Mouse (Mus musculus): Measurements from ENCODE around the gene Lgals7. TPM values are rescaled to one million over a fixed set of nuclear protein-coding genes. Genes with fewer than 3 reads are reported as not detected.

The Lgals7 gene
- not detected in 2 replicates for total RNA-seq (2015; ENCODE audit: low replicate concordance)
- not detected in 2 replicates for total RNA-seq (2017; ENCODE audit: low replicate concordance)

- ATAC-seq (replicated peaks; ENCODE audit: low FRiP score, poor library complexity, severe bottlenecking), result no peak
Measured at GRCm38 (mm10) chr7:28863540-28863939, at the start of gene Lgals7. Lgals7 (plus strand) TSS chr7:28863853.

GRCm38 (mm10) chr7:28814306-28815034, 49.2 kb upstream of the Lgals7 start:
- ATAC-seq (replicated peaks; ENCODE audit: low FRiP score, poor library complexity, severe bottlenecking), result no peak

- no peak for ATAC-seq (replicated peaks; ENCODE audit: low FRiP score, poor library complexity, severe bottlenecking)
Measured at GRCm38 (mm10) chr7:28815230-28815629, 48.4 kb upstream of the Lgals7 start.

GRCm38 (mm10) chr7:28816201-28816600, 47.5 kb upstream of the Lgals7 start:
- no peak for ATAC-seq (replicated peaks; ENCODE audit: low FRiP score, poor library complexity, severe bottlenecking)

GRCm38 (mm10) chr7:28816920-28817319, 46.7 kb upstream of the Lgals7 start:
- no peak for ATAC-seq (replicated peaks; ENCODE audit: low FRiP score, poor library complexity, severe bottlenecking)

GRCm38 (mm10) chr7:28817524-28817923, 46.1 kb upstream of the Lgals7 start:
- ATAC-seq (replicated peaks; ENCODE audit: low FRiP score, poor library complexity, severe bottlenecking), result no peak

GRCm38 (mm10) chr7:28817957-28818356, 45.7 kb upstream of the Lgals7 start:
- no peak for ATAC-seq (replicated peaks; ENCODE audit: low FRiP score, poor library complexity, severe bottlenecking)

- no peak for ATAC-seq (replicated peaks; ENCODE audit: low FRiP score, poor library complexity, severe bottlenecking)
Measured at GRCm38 (mm10) chr7:28818436-28818835, 45.2 kb upstream of the Lgals7 start.

- no peak for ATAC-seq (replicated peaks; ENCODE audit: low FRiP score, poor library complexity, severe bottlenecking)
Measured at GRCm38 (mm10) chr7:28818861-28819452, 44.7 kb upstream of the Lgals7 start.

- no peak for ATAC-seq (replicated peaks; ENCODE audit: low FRiP score, poor library complexity, severe bottlenecking)
Measured at GRCm38 (mm10) chr7:28819571-28819970, 44.1 kb upstream of the Lgals7 start.

GRCm38 (mm10) chr7:28820358-28821260, 43.0 kb upstream of the Lgals7 start:
- ATAC-seq (replicated peaks; ENCODE audit: low FRiP score, poor library complexity, severe bottlenecking), result no peak

GRCm38 (mm10) chr7:28821261-28821831, 42.3 kb upstream of the Lgals7 start:
- ATAC-seq (replicated peaks; ENCODE audit: low FRiP score, poor library complexity, severe bottlenecking), result no peak

- no peak for ATAC-seq (replicated peaks; ENCODE audit: low FRiP score, poor library complexity, severe bottlenecking)
Measured at GRCm38 (mm10) chr7:28822556-28822955, 41.1 kb upstream of the Lgals7 start.

- ATAC-seq (replicated peaks; ENCODE audit: low FRiP score, poor library complexity, severe bottlenecking), result no peak
Measured at GRCm38 (mm10) chr7:28822993-28823903, 40.4 kb upstream of the Lgals7 start.

- ATAC-seq (replicated peaks; ENCODE audit: low FRiP score, poor library complexity, severe bottlenecking), result no peak
Measured at GRCm38 (mm10) chr7:28823932-28824331, 39.7 kb upstream of the Lgals7 start.

- peak; percentile 98 for ATAC-seq (replicated peaks; ENCODE audit: low FRiP score, poor library complexity, severe bottlenecking)
Measured at GRCm38 (mm10) chr7:28824941-28825685, 38.5 kb upstream of the Lgals7 start, which contains the start of gene Ech1. Ech1 (plus strand) TSS chr7:28825217.

- ATAC-seq (replicated peaks; ENCODE audit: low FRiP score, poor library complexity, severe bottlenecking), result peak; percentile 42; the same call in 1 of the 2 replicates
Measured at GRCm38 (mm10) chr7:28825686-28826401, 37.8 kb upstream of the Lgals7 start.

- no peak for ATAC-seq (replicated peaks; ENCODE audit: low FRiP score, poor library complexity, severe bottlenecking)
Measured at GRCm38 (mm10) chr7:28826402-28826772, 37.3 kb upstream of the Lgals7 start.
